Mouse (Mus musculus) intestine, embryonic 16.5 days (tissue): ENCODE data around the gene Pdzd7. TPM values are rescaled to one million over a fixed set of nuclear protein-coding genes. Genes with fewer than 3 reads are reported as not detected.

Source experiments
- ATAC-seq: fragments of 200-750 bp; cut with Nextera tagmentation; 2 replicates; pipeline ENCODE4 v1.8.0; 2017; ENCODE audit warnings: moderate TSS enrichment, moderate library complexity
- H3K27ac ChIP-seq: fragments of 300-500 bp; sonication (generic); 2 replicates; pipeline ENCODE4 v1.5.1; 2014; ENCODE audit warnings: mild to moderate bottlenecking, low read length
- H3K27me3 ChIP-seq: fragments of 300-500 bp; sonication (generic); replicated peaks from 2 replicates; pipeline ENCODE4 v1.6.1; 2014; ENCODE audit warnings: low read length, control low read depth, mixed read lengths; ENCODE audit not compliant: control insufficient read depth, insufficient read depth
- H3K36me3 ChIP-seq: fragments of 300-500 bp; sonication (generic); 2 replicates; pipeline ENCODE4 v1.6.1; 2014; ENCODE audit warnings: low read length, control low read depth; ENCODE audit not compliant: control insufficient read depth, insufficient read depth
- H3K4me1 ChIP-seq: fragments of 300-500 bp; sonication (generic); 2 replicates; pipeline ENCODE4 v1.6.1; 2014; ENCODE audit warnings: low read length, control low read depth, mixed read lengths; ENCODE audit not compliant: control insufficient read depth, insufficient read depth
- H3K4me2 ChIP-seq: fragments of 300-500 bp; sonication (generic); 2 replicates; pipeline ENCODE4 v1.6.1; 2014; ENCODE audit warnings: low read depth, low read length, control low read depth
- H3K4me3 ChIP-seq: fragments of 300-500 bp; sonication (generic); 2 replicates; pipeline ENCODE4 v1.5.1; 2014; ENCODE audit warnings: mild to moderate bottlenecking, low read length
- H3K9ac ChIP-seq: fragments of 300-500 bp; sonication (generic); 2 replicates; pipeline ENCODE4 v1.6.1; 2014; ENCODE audit warnings: low read depth, low read length
- H3K9me3 ChIP-seq: fragments of 300-500 bp; sonication (generic); 2 replicates; pipeline ENCODE4 v1.6.1; 2016; ENCODE audit warnings: low read length, control low read depth; ENCODE audit not compliant: control insufficient read depth
- WGBS: fragments of 180-500 bp; shearing (Covaris S2); extraction: QIAGEN DNeasy Blood & Tissue Kit; methylation state at CpG from one replicate; pipeline ENCODE4 v1.1.7; 2014; 5-methylcytosine and 5-hydroxymethylcytosine counted together
- polyA plus RNA-seq: library from polyadenylated mRNA; unstranded; fragments of >200 nt; fragmentation: Nextera tagmentation; extraction: Ambion mirVana; gene quantifications from 2 replicates; pipeline ENCODE4 v1.2.1, GENCODE M21; 2015

Pdzd7 gene
- polyA plus RNA-seq, 1 experiment from 2014 or later = 0.43 TPM

- Histone ChIP-seq H3K4me3 (no peak overlapping the region), H3K9me3 (no peaks in the 10 kb centered on the region), H3K4me2 (no peak overlapping the region), H3K36me3 (peaks cover 3% of the 10 kb centered on the region; the same call in 1 of the 2 replicates), H3K9ac (no peak overlapping the region), H3K27me3 (no peaks in the 10 kb centered on the region), H3K27ac (no peak overlapping the region; the same call in 1 of the 2 replicates), H3K4me1 (peaks cover 10% of the 10 kb centered on the region)
- ATAC-seq = no peak
- WGBS = 61% methylated on average over 7 of the region's 7 CpGs
These were observed 52.8 kb downstream of the Pdzd7 start for GRCm38 (mm10) chr19:44992712-44993111.

GRCm38 (mm10) chr19:44992246-44992645 lies 53.3 kb downstream of the Pdzd7 start:
- Histone ChIP-seq H3K9me3 (no peaks in the 10 kb centered on the region), H3K4me2 (0 out of 2 replicates have a peak overlapping the region, but pooled peaks have one; percentile 97), H3K27ac (no peak overlapping the region), H3K27me3 (no peaks in the 10 kb centered on the region), H3K36me3 (no peaks in the 10 kb centered on the region), H3K4me1 (peaks cover 15% of the 10 kb centered on the region), H3K4me3 (no peak overlapping the region), H3K9ac (no peak overlapping the region)
- WGBS = 52% methylated on average over 7 of the region's 7 CpGs
- no peak for ATAC-seq

GRCm38 (mm10) chr19:44991031-44991430 lies 54.5 kb downstream of the Pdzd7 start:
- H3K9me3 ChIP-seq = no peaks in the 10 kb centered on the region
- peak overlapping the region; percentile 97 for H3K4me2 ChIP-seq
- H3K4me1 ChIP-seq = peaks cover 20% of the 10 kb centered on the region
- peak; percentile 82 for ATAC-seq
- H3K4me3 ChIP-seq = peak overlapping the region; percentile 82
- WGBS = 67% methylated on average over 8 of the region's 8 CpGs
- peak overlapping the region; percentile 90 for H3K9ac ChIP-seq
- H3K27me3 ChIP-seq = no peaks in the 10 kb centered on the region
- peak overlapping the region; percentile 97 for H3K27ac ChIP-seq
- no peaks in the 10 kb centered on the region for H3K36me3 ChIP-seq

- Histone ChIP-seq H3K27ac (peak overlapping the region; percentile 97), H3K4me2 (peak overlapping the region; percentile 97), H3K9me3 (no peaks in the 10 kb centered on the region), H3K27me3 (no peaks in the 10 kb centered on the region), H3K4me3 (peak overlapping the region; percentile 82), H3K36me3 (no peaks in the 10 kb centered on the region), H3K4me1 (peaks cover 20% of the 10 kb centered on the region), H3K9ac (peak overlapping the region; percentile 90)
- WGBS = 7% methylated on average over 22 of the region's 22 CpGs
- no peak for ATAC-seq
These were observed 55.7 kb downstream of the Pdzd7 start for GRCm38 (mm10) chr19:44989567-44990495.

- peak within 1 kb of the TSS; percentile 90 for H3K9ac ChIP-seq
- H3K27me3 ChIP-seq = no peaks in the 10 kb centered on the region
- H3K36me3 ChIP-seq = no peaks in the 10 kb centered on the region
- H3K4me3 ChIP-seq = peak within 1 kb of the TSS; percentile 82
- WGBS = under 1% methylated on average over 49 of the region's 58 CpGs
- H3K9me3 ChIP-seq = no peaks in the 10 kb centered on the region
- peak within 1 kb of the TSS; percentile 97 for H3K4me2 ChIP-seq
- peak; percentile 41 for ATAC-seq
- peak within 1 kb of the TSS; percentile 97 for H3K27ac ChIP-seq
- peaks cover 25% of the 10 kb centered on the region for H3K4me1 ChIP-seq
These were observed 56.5 kb downstream of the Pdzd7 start, which contains the start of gene Sema4g for GRCm38 (mm10) chr19:44988831-44989566. Gene Sema4g (plus strand): TSS chr19:44989101.

GRCm38 (mm10) chr19:44988321-44988720 lies 57.2 kb downstream of the Pdzd7 start:
- no peak for ATAC-seq
- Histone ChIP-seq H3K36me3 (no peaks in the 10 kb centered on the region), H3K9me3 (no peaks in the 10 kb centered on the region), H3K27me3 (no peaks in the 10 kb centered on the region), H3K4me3 (peak overlapping the region; percentile 82), H3K27ac (peak overlapping the region; percentile 97), H3K4me2 (peak overlapping the region; percentile 97), H3K4me1 (peaks cover 27% of the 10 kb centered on the region), H3K9ac (peak overlapping the region; percentile 90)
- WGBS = 29% methylated on average over 9 of the region's 9 CpGs

- Histone ChIP-seq H3K4me2 (peak overlapping the region; percentile 97; the same call in 1 of the 2 replicates), H3K9me3 (no peaks in the 10 kb centered on the region), H3K4me3 (no peak overlapping the region), H3K27ac (peak overlapping the region; percentile 97), H3K4me1 (peaks cover 28% of the 10 kb centered on the region), H3K9ac (no peak overlapping the region; the same call in 1 of the 2 replicates), H3K27me3 (no peaks in the 10 kb centered on the region), H3K36me3 (no peaks in the 10 kb centered on the region)
- no peak for ATAC-seq
- 56% methylated on average over 6 of the region's 6 CpGs for WGBS
These were observed 57.7 kb downstream of the Pdzd7 start for GRCm38 (mm10) chr19:44987851-44988250.

GRCm38 (mm10) chr19:44987004-44987403 lies 58.5 kb downstream of the Pdzd7 start:
- no peaks in the 10 kb centered on the region for H3K9me3 ChIP-seq
- H3K27ac ChIP-seq = peak overlapping the region; percentile 88
- no peak for ATAC-seq

More at GRCm38 (mm10) chr19:44987004-44987403, 58.5 kb downstream of the Pdzd7 start:
- peaks cover 28% of the 10 kb centered on the region for H3K4me1 ChIP-seq
- no peak overlapping the region for H3K4me2 ChIP-seq
- no peaks in the 10 kb centered on the region for H3K27me3 ChIP-seq
- 64% methylated on average over 6 of the region's 6 CpGs for WGBS
- H3K36me3 ChIP-seq = no peaks in the 10 kb centered on the region
- H3K9ac ChIP-seq = peak overlapping the region; percentile 37; the same call in 1 of the 2 replicates
- H3K4me3 ChIP-seq = no peak overlapping the region
